Mouse (Mus musculus) C2C12 (cell line): Measurements from ENCODE around the gene Ap5s1.
A peak's percentile ranks its signal among the peaks of the same experiment; 100 is the strongest.

Experiments
- CEBPB ChIP-seq: IDR thresholded peaks from one replicate; pipeline ENCODE4 v1.6.1; 2011; ENCODE audit warnings: low read depth, mild to moderate bottlenecking, control low read depth, moderate library complexity
- CTCF ChIP-seq: IDR thresholded peaks from one replicate; pipeline ENCODE4 v1.5.1; 2011; ENCODE audit not compliant: control insufficient read depth, insufficient read depth, insufficient read length
- MAX ChIP-seq: IDR thresholded peaks from one replicate; pipeline ENCODE4 v1.6.1; 2011; ENCODE audit warnings: mild to moderate bottlenecking, control low read depth
- MYOD1 ChIP-seq: IDR thresholded peaks from one replicate; pipeline ENCODE4 v1.6.1; 2011; ENCODE audit warnings: low read depth; ENCODE audit not compliant: control insufficient read depth, insufficient read length
- USF1 ChIP-seq: IDR thresholded peaks from one replicate; pipeline ENCODE4 v1.6.1; 2011; ENCODE audit warnings: low read depth, mild to moderate bottlenecking, control low read depth, moderate library complexity

DNA sequence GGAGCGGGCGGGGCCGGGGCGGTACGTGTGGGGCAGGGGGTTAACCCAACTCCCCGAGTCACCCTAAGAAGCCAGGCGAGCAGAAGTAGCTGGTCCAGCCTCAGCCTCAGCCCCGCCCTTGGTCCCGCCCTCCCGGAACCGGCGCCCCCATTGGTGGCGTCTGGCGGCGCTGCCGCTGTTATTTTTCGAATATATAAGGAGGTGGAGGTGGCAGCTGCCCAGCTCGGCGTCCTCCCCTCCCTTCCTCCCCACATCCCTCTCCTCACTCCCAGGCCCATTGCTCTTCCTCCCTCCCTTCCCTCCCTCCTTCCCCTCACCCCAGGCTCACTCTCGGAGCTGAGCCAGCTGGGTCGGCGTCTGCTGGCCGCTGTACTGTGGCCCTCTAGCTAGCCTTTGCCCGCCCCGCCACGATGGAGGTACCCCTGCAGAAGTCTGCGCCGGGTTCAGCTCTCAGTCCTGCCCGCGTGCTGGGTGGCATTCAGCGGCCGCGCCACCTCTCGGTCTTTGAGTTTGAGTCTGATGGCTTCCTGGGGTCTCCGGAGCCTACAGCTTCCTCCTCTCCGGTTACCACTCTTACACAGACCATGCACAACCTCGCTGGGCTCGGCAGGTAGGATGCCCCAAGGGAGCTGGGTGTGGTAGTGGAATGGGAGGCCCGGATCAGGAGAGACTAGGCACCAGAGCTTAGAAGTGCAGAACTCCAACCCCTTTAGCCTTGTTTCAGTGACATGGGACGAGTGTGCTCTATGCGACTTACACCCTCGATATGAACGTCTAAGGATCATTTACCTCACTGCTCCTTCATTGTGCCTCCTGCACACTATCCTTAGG, 19.9 kb upstream of the Ap5s1 start, which contains the start of the genes Cdc25b and Spef1:
- TF ChIP-seq CTCF (no peak), CEBPB (no peak), MYOD1 (no peak), USF1 (no peak), MAX (peak; percentile 19)
